Mouse (Mus musculus): ENCODE measurements around the gene Dph1.

DNA sequence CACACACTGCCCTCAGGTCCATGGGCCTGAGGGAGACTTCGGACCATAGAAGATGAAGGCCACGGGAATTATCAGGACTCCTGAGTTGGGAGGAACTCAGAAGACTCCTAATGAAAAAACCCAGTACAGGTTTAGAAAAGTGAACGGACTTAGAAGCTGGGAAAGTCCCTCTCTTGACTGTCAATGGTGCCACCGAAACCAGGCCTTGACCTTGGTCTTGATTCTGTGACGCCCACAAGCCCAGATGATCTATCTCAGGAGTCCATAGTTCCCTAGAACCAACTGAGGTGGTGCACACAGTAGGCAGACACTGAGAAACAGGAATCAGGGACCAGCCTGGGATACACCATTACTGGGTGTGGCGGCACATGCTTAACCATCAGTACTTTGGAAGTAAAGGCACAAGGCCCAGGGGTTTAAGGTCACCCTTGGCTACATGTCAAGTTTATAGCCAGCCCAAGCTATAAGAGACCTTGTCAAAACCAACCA, 39.3 kb upstream of the Dph1 start:
- TF ChIP-seq CTCF (IDR thresholded peaks at IDR 0.05; ENCODE audit: borderline replicate concordance, control insufficient read depth, extremely low read depth, insufficient read depth, low read length, poor library complexity) = no peak
- no peak for TF ChIP-seq POLR2A (IDR thresholded peaks at IDR 0.05; ENCODE audit: control insufficient read depth, extremely low read depth, insufficient read depth, low read length, poor library complexity)

Measured in thymus, adult 2 months (tissue).